Mouse (Mus musculus) small intestine, adult 2 months (tissue): Measurements from ENCODE around the gene Exoc6. TPM values are rescaled to one million over a fixed set of nuclear protein-coding genes. Genes with fewer than 3 reads are reported as not detected.
A peak's percentile ranks its signal among the peaks of the same experiment; 100 is the strongest.

Experiments
- H3K27ac ChIP-seq: fragments of 200-500 bp; 2 replicates; pipeline ENCODE4 v1.5.1; 2012; ENCODE audit warnings: low read depth, low read length, control low read depth, inconsistent platforms; ENCODE audit not compliant: insufficient read depth
- H3K27me3 ChIP-seq: fragments of 200-500 bp; 2 replicates; pipeline ENCODE4 v1.6.1; 2012; ENCODE audit warnings: mild to moderate bottlenecking, moderate library complexity, low read length, inconsistent platforms; ENCODE audit not compliant: control insufficient read depth, insufficient read depth
- H3K36me3 ChIP-seq: fragments of 200-500 bp; 2 replicates; pipeline ENCODE4 v1.6.1; 2012; ENCODE audit warnings: mild to moderate bottlenecking, low read length, control low read depth, inconsistent platforms; ENCODE audit not compliant: control insufficient read depth, insufficient read depth
- H3K4me1 ChIP-seq: fragments of 200-500 bp; 2 replicates; pipeline ENCODE4 v1.6.1; 2012; ENCODE audit warnings: low read length, inconsistent platforms, mixed read lengths; ENCODE audit not compliant: control insufficient read depth, insufficient read depth, insufficient read length
- H3K4me3 ChIP-seq: fragments of 200-500 bp; 2 replicates; pipeline ENCODE4 v1.5.1; 2012; ENCODE audit warnings: low read depth, mild to moderate bottlenecking, control low read depth, inconsistent platforms, low read length, moderate library complexity
- CTCF ChIP-seq: fragments of 200-500 bp; IDR thresholded peaks from 2 replicates; pipeline ENCODE4 v1.5.1; 2012; ENCODE audit warnings: low read depth, mild to moderate bottlenecking, control low read depth, inconsistent platforms, low read length, moderate library complexity, mixed read lengths; ENCODE audit not compliant: insufficient replicate concordance, insufficient read length; ENCODE audit errors: extremely low read depth
- POLR2A ChIP-seq: fragments of 200-500 bp; IDR thresholded peaks from 2 replicates; pipeline ENCODE4 v1.6.1; 2012; ENCODE audit warnings: low read depth, mild to moderate bottlenecking, control low read depth, inconsistent platforms, low read length, moderate library complexity
- WGBS: fragments of 180-500 bp; shearing (Covaris S2); methylation state at CpG from one replicate; pipeline ENCODE4 v1.1.7; 2018; 5-methylcytosine and 5-hydroxymethylcytosine counted together
- polyA plus RNA-seq: library from polyadenylated mRNA; depleted of rRNA; stranded (reverse); fragments of >200 nt; gene quantifications from 2 replicates; pipeline ENCODE4 v1.2.3, GENCODE M21; 2012

Exoc6 gene
- polyA plus RNA-seq, 1 experiment, result 5.3 TPM

DNA sequence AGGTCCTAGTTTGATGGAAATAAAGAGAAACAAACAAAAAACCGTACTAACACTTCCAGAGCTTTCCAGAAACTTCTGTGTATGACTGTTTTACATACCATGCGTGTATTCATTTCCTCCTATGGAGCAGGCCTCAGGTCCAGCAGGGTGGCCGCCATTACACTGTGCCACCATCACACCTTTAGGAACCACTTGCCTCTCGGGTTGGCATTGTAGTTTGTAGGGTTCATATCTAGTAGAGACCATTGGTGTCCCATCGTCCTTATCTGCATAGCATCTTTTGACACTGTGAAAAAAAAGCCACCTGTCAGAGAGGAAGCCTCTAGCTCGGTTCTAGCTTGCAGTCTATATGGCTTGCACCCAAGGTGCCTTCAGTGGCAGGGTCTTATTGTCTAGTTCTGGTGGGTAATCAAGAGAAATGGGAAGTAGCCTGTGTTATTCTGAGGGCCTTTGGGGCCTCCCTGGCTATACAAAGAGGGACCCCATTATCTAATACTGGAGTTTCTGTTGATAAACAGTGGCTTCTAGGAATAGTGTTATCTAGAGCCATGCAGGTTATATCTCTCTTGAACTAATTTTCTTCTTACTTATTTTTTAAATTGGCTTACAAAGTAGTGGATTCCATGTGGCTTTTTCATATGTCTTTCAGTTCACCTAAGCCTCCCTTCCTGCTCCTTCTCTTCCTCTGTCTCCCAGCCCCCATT, 5.8 kb downstream of the Exoc6 start:
- Histone ChIP-seq H3K4me3 (no peak overlapping the region), H3K27ac (no peak overlapping the region), H3K4me1 (peaks cover 6% of the 10 kb centered on the region; the same call in 1 of the 2 replicates), H3K36me3 (no peaks in the 10 kb centered on the region), H3K27me3 (no peaks in the 10 kb centered on the region)
- WGBS, result 84% methylated on average over 6 of the region's 6 CpGs
- TF ChIP-seq CTCF, result no peak
- no peak for TF ChIP-seq POLR2A

DNA sequence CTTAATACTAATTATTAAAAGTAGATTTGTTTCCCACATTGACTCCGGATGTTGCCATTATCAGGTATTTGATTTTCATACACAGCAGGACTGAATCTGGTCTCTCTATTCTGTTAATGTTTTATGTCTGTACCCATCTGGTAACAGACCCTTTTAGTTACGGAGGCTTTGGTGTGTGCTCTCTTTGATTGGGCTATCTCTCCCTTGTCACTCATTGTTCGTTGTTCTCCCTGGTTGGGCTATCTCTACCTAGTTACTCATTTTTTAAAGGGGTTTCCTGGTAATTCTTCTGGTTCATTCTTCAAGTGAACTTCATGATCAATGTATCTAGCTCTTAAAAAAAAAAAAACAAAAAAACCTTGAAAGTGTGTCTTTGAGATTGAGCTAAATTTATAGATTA, 7.7 kb downstream of the Exoc6 start:
- no peak for TF ChIP-seq CTCF
- no peak for TF ChIP-seq POLR2A
- Histone ChIP-seq H3K27me3 (no peaks in the 10 kb centered on the region), H3K36me3 (no peaks in the 10 kb centered on the region), H3K4me1 (peaks cover 7% of the 10 kb centered on the region; the same call in 1 of the 2 replicates), H3K4me3 (no peak overlapping the region), H3K27ac (no peak overlapping the region)
- WGBS, result 91% methylated on average over 3 of the region's 3 CpGs

DNA sequence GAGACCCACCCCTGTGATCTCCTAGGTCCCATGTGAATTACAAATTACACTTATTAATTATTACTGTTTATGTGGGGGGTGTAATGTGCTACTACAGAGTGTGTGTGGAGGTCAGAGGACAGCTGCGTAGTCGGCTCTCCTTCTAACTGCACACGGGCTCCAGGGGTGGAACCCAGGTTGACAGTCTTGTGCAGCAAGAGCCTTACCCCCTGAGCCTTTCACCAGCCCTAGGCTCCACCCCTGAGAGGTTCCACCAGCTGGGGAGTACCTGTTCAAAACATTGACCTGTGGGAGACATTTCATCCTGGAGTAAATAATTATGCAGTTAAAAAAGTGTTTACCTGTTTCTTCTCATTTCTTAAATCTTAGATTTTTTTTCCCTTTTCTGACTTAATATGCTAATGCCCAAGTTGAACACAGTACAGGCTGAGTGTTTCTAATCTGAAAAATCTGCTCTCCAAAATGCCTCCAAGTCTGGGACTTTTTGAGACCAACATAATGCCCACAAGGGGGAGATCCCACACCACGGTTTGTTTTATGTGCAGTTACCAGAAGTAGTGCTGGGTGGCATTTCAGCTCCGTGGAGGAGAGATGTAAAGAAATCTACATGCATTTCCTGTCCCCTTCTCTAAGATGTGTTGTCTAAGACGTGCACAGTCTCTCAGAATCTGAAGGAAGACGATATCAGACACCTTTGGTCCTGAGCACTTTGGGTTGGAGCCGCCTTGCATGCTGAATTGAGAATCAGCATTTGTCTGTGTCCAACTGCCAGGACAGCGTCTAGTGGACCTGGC, 9.3 kb downstream of the Exoc6 start:
- TF ChIP-seq CTCF (no peak), POLR2A (no peak)
- WGBS, result 27% methylated on average over 9 of the region's 9 CpGs
- H3K27me3 ChIP-seq, result no peaks in the 10 kb centered on the region
- 0 out of 2 replicates have a peak overlapping the region, but pooled peaks have one; percentile 1 for H3K4me3 ChIP-seq
- H3K4me1 ChIP-seq, result peaks cover 7% of the 10 kb centered on the region; the same call in 1 of the 2 replicates
- peak overlapping the region; percentile 31; the same call in 1 of the 2 replicates for H3K27ac ChIP-seq
- H3K36me3 ChIP-seq, result no peaks in the 10 kb centered on the region

- Histone ChIP-seq H3K4me3 (0 out of 2 replicates have a peak overlapping the region, but pooled peaks have one; percentile 1), H3K27me3 (no peaks in the 10 kb centered on the region), H3K27ac (peak overlapping the region; percentile 31; the same call in 1 of the 2 replicates), H3K4me1 (peaks cover 7% of the 10 kb centered on the region; the same call in 1 of the 2 replicates), H3K36me3 (no peaks in the 10 kb centered on the region)
- TF ChIP-seq POLR2A (no peak), CTCF (no peak)
- WGBS, result 28% methylated on average over 6 of the region's 6 CpGs
Measured at GRCm38 (mm10) chr19:37560080-37560427, 9.8 kb downstream of the Exoc6 start.

DNA sequence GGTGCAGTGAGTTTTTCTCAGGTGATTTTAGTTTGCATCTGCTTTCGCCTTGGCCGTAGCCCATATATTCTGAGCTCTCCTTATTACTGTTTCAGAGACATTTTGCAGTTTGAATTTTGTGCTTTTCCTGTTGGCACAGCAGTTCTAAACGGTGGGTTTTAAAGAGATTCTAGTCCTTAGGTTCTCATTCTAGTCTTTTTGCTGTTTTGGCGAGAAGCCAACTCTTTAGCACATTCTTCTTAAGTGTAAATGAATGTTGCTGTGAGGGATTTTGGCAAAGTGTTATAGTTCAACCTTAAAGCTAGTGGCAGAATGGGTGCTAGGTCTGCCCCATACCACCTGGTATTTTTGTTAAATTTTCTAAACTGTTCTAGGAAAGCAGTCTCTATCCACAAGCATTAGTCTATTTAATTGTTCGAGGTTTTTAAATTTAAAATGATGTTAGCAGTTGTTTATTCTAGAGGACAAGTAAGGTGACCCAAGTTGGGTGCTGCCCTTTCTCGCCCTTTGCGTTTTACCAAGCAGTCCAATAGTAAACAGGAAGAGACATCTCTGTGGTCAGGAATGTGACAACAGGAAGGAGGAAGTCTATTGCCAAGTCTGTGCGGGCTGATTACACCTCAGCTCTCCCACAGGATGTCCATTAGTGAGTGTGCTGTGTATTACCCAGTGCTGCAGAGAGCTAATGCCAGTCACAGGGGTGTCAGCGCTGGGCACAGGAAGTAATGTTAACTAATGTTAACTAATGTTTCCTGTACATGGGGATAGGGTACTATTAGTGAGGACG, 11.1 kb downstream of the Exoc6 start:
- no peaks in the 10 kb centered on the region for H3K36me3 ChIP-seq
- TF ChIP-seq CTCF (no peak), POLR2A (no peak)
- H3K27ac ChIP-seq, result no peak overlapping the region
- peaks cover 7% of the 10 kb centered on the region; the same call in 1 of the 2 replicates for H3K4me1 ChIP-seq
- no peaks in the 10 kb centered on the region for H3K27me3 ChIP-seq
- H3K4me3 ChIP-seq, result no peak overlapping the region
- 54% methylated on average over 10 of the region's 10 CpGs for WGBS

DNA sequence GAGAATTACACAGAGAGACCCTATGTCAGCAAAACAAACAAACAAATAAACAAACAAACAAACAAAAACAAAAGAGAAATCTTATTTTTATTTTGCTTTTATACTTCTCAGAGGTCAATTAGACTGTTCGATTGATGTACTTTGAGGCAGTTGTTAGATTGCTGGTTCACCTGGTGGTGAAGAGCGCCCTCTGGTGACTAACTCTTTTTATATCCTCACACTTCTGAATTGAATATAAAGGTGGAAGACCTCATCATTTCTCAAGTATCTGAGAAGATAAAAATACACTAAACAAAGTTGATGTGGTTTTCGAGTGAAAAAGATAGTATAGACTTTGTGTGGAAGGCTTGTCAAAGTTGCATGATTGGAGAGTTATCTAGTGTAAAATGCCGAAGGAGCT, 13.5 kb downstream of the Exoc6 start:
- Histone ChIP-seq H3K27me3 (no peaks in the 10 kb centered on the region), H3K36me3 (no peaks in the 10 kb centered on the region), H3K4me1 (peaks cover 7% of the 10 kb centered on the region; the same call in 1 of the 2 replicates), H3K27ac (no peak overlapping the region), H3K4me3 (no peak overlapping the region)
- TF ChIP-seq CTCF, result no peak
- TF ChIP-seq POLR2A, result no peak
- 22% methylated on average over 4 of the region's 4 CpGs for WGBS
